Mouse (Mus musculus): ENCODE data around the gene Ugp2. TPM values are rescaled to one million over a fixed set of nuclear protein-coding genes. Genes with fewer than 3 reads are reported as not detected.
A peak's percentile ranks its signal among the peaks of the same experiment; 100 is the strongest.

Gene Ugp2
- 88.1 and 92.9 TPM in 2 replicates for polyA plus RNA-seq (2015; fragmentation: Nextera tagmentation; extraction: Ambion mirVana)

DNA sequence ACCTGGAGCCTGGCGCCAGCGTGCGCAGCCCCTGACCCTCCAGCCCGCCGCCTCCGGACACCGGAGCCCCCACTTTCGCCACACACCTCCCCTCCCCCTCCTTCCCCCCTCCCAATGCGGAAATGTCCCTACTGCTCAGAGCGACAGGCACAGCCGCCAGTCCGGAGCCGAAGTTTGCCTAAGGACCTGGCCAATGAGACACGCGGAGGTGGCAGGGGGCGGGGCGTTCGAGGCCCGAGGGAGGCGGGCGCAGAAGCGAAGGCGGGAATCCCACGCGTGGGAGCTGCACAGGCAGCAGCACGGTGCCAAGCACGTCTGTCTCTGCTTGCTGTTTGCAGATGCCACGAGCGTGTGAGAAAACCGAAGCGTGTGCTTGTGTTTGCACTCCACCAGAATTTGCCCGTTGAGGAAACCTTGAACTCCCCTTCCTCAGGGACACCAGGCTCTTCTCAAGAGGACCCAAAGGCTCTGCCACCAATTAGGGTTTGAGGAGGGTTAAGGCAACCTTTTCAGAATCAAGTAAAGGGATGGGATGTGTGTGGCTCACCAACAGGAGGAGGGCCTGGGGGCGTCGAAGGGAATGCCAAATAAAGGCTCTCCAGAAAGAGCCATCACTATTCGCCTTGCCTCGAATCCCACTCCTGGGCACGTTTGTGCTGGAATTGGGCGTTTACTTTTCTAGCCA lies at the start of gene Ugp2:
TSS of gene Ugp2 (minus strand) at position 80 of the 685 bp plus-strand sequence.
- peak; percentile 88 for ATAC-seq
- H3K4me2 ChIP-seq (ENCODE audit: low read depth, low read length) = peak within 1 kb of the TSS; percentile 81
- 6% methylated on average over 38 of the region's 38 CpGs for WGBS (ENCODE audit: insufficient replicate concordance)

DNA sequence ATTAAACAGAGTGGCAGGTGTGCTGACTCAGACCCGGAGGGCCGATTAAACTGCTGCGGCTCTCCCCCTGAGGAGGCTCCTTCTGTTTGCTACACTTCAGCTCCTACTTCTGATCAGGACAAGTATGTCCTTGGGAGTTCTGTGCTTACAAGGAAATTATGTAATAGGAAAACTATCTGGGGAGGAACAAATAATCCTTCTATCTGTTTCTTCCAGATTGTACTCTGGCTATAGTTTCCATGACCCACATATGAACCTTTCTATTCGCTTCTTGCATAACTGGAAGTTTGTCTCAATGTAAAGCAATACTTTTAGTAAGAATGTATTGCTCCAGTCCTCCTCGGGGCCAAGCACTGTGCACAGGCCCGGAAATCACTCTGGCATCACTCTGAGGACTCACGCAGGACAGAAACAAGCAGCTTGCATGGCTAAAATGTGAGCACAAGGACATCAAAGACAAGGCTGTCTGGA lies 43.9 kb upstream of the Ugp2 start:
- peak; percentile 61 for ATAC-seq
- H3K4me2 ChIP-seq (ENCODE audit: low read depth, low read length) = no peak overlapping the region

More for the DNA sequence above, at the start of gene Ugp2:
- H3K36me3 ChIP-seq (replicated peaks; ENCODE audit: insufficient read depth, low read length) = 0 out of 2 replicates have a peak, but pooled peaks cover 5% of the 10 kb centered on the region
- no peaks in the 10 kb centered on the region for H3K27me3 ChIP-seq (ENCODE audit: insufficient read depth, low read length)
- H3K9me3 ChIP-seq (ENCODE audit: low read length) = no peaks in the 10 kb centered on the region
- peak; percentile 96 for DNase-seq
- H3K4me1 ChIP-seq (ENCODE audit: insufficient read depth) = peaks cover 7% of the 10 kb centered on the region
- H3K27ac ChIP-seq (ENCODE audit: low read depth) = peak within 1 kb of the TSS; percentile 94
- TF ChIP-seq EP300 (IDR thresholded peaks at IDR 0.05; ENCODE audit: low read depth) (no peak), CTCF (IDR thresholded peaks at IDR 0.05; ENCODE audit: low read depth) (no peak)
- H3K9ac ChIP-seq (replicated peaks) = peak within 1 kb of the TSS; percentile 73
- H3K4me3 ChIP-seq (ENCODE audit: low read depth, low read length) = peak within 1 kb of the TSS; percentile 71

DNA sequence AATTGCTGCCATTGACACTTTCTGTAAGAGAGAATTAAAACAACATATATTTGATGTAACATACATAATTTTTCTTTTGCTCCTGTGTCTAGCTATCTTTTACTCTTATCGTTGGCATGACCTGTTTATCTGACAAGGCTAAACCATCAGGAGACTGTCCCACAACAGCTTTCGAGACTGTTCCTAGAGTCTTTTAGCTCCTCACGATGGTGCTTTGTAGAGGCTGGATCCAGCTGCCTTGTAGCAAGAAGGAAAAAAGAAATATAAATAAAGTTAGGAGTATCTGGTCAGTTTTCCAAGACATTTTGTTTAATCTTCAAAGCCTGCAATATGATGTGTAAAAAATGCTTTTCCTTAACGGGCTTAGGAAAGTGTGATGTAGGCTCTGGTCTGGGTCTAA lies 35.7 kb upstream of the Ugp2 start:
- Histone ChIP-seq H3K9ac (replicated peaks) (no peak overlapping the region), H3K27me3 (ENCODE audit: insufficient read depth, low read length) (no peaks in the 10 kb centered on the region), H3K9me3 (ENCODE audit: low read length) (no peaks in the 10 kb centered on the region), H3K4me1 (ENCODE audit: insufficient read depth) (peaks cover 8% of the 10 kb centered on the region), H3K4me2 (ENCODE audit: low read depth, low read length) (no peak overlapping the region), H3K4me3 (ENCODE audit: low read depth, low read length) (no peak overlapping the region), H3K27ac (ENCODE audit: low read depth) (no peak overlapping the region), H3K36me3 (replicated peaks; ENCODE audit: insufficient read depth, low read length) (no peaks in the 10 kb centered on the region)
- TF ChIP-seq EP300 (IDR thresholded peaks at IDR 0.05; ENCODE audit: low read depth) (no peak), CTCF (IDR thresholded peaks at IDR 0.05; ENCODE audit: low read depth) (no peak)
- no peak for DNase-seq
- ATAC-seq = no peak
- 72% methylated on average over 4 of the region's 4 CpGs for WGBS (ENCODE audit: insufficient replicate concordance)

More for the DNA sequence above, 43.9 kb upstream of the Ugp2 start:
- no peak overlapping the region for H3K4me3 ChIP-seq (ENCODE audit: low read depth, low read length)
- H3K9ac ChIP-seq (replicated peaks) = no peak overlapping the region
- TF ChIP-seq EP300 (IDR thresholded peaks at IDR 0.05; ENCODE audit: low read depth) (peak; percentile 43; the same call in 1 of the 2 replicates), CTCF (IDR thresholded peaks at IDR 0.05; ENCODE audit: low read depth) (no peak)
- H3K9me3 ChIP-seq (ENCODE audit: low read length) = no peaks in the 10 kb centered on the region
- peaks cover 6% of the 10 kb centered on the region; the same call in 1 of the 2 replicates for H3K4me1 ChIP-seq (ENCODE audit: insufficient read depth)
- no peaks in the 10 kb centered on the region for H3K36me3 ChIP-seq (replicated peaks; ENCODE audit: insufficient read depth, low read length)
- WGBS (ENCODE audit: insufficient replicate concordance) = 52% methylated on average over 7 of the region's 7 CpGs
- DNase-seq = no peak
- H3K27ac ChIP-seq (ENCODE audit: low read depth) = no peak overlapping the region
- no peaks in the 10 kb centered on the region for H3K27me3 ChIP-seq (ENCODE audit: insufficient read depth, low read length)

DNA sequence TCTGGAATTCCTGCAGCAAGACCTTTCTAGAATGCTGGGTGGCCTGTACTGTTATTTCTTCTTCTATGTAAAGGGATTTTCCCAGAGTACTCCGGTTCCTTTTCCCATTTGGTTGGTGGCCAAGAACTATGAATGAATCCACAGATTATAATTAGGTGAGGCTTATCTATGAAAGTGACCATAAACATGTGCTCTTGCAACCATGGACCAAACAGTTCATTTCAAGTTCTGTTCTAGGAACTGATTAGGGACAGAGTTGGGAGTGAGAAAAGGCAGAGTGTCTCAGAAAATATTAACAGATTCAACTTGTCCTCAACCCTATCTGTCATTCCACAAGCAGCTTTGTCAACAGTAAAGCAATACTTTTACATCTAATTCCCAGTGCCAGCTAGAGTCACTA lies 35.1 kb upstream of the Ugp2 start:
- Histone ChIP-seq H3K4me3 (ENCODE audit: low read depth, low read length) (no peak overlapping the region), H3K4me1 (ENCODE audit: insufficient read depth) (peaks cover 8% of the 10 kb centered on the region), H3K9ac (replicated peaks) (no peak overlapping the region), H3K4me2 (ENCODE audit: low read depth, low read length) (no peak overlapping the region), H3K27ac (ENCODE audit: low read depth) (0 out of 2 replicates have a peak overlapping the region, but pooled peaks have one; percentile 4), H3K36me3 (replicated peaks; ENCODE audit: insufficient read depth, low read length) (no peaks in the 10 kb centered on the region), H3K9me3 (ENCODE audit: low read length) (no peaks in the 10 kb centered on the region), H3K27me3 (ENCODE audit: insufficient read depth, low read length) (no peaks in the 10 kb centered on the region)
- ATAC-seq (no peak), DNase-seq (no peak)
- 57% methylated on average over 1 of the region's 1 CpGs for WGBS (ENCODE audit: insufficient replicate concordance)
- TF ChIP-seq CTCF (IDR thresholded peaks at IDR 0.05; ENCODE audit: low read depth) (no peak), EP300 (IDR thresholded peaks at IDR 0.05; ENCODE audit: low read depth) (no peak)

DNA sequence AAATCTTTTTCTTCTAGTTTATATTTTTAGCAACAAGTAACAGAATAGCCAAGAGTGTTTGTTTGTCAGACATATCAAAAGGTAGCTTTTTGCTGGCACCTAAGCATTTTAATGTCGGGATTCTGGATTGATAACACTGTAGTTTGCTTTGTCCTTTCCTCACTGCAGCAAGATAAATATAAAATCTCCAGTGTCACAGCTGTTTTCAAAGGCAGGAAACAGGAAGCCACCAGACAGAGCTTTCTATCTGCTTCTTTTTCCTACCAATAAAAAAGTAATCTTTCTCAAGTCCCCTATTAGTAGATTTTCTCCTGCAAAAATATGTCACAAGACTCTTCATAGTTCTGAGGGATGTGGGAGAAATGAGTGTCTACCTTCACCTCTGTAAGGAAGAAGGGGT lies 32.9 kb upstream of the Ugp2 start:
- H3K36me3 ChIP-seq (replicated peaks; ENCODE audit: insufficient read depth, low read length) = no peaks in the 10 kb centered on the region
- peaks cover 8% of the 10 kb centered on the region for H3K4me1 ChIP-seq (ENCODE audit: insufficient read depth)
- H3K9ac ChIP-seq (replicated peaks) = no peak overlapping the region
- H3K27ac ChIP-seq (ENCODE audit: low read depth) = no peak overlapping the region
- no peak for ATAC-seq
- no peak for DNase-seq
- H3K4me3 ChIP-seq (ENCODE audit: low read depth, low read length) = no peak overlapping the region
- 4% methylated on average over 1 of the region's 1 CpGs for WGBS (ENCODE audit: insufficient replicate concordance)
- H3K4me2 ChIP-seq (ENCODE audit: low read depth, low read length) = no peak overlapping the region
- TF ChIP-seq EP300 (IDR thresholded peaks at IDR 0.05; ENCODE audit: low read depth) = no peak
- TF ChIP-seq CTCF (IDR thresholded peaks at IDR 0.05; ENCODE audit: low read depth) = no peak
- H3K27me3 ChIP-seq (ENCODE audit: insufficient read depth, low read length) = no peaks in the 10 kb centered on the region
- no peaks in the 10 kb centered on the region for H3K9me3 ChIP-seq (ENCODE audit: low read length)

DNA sequence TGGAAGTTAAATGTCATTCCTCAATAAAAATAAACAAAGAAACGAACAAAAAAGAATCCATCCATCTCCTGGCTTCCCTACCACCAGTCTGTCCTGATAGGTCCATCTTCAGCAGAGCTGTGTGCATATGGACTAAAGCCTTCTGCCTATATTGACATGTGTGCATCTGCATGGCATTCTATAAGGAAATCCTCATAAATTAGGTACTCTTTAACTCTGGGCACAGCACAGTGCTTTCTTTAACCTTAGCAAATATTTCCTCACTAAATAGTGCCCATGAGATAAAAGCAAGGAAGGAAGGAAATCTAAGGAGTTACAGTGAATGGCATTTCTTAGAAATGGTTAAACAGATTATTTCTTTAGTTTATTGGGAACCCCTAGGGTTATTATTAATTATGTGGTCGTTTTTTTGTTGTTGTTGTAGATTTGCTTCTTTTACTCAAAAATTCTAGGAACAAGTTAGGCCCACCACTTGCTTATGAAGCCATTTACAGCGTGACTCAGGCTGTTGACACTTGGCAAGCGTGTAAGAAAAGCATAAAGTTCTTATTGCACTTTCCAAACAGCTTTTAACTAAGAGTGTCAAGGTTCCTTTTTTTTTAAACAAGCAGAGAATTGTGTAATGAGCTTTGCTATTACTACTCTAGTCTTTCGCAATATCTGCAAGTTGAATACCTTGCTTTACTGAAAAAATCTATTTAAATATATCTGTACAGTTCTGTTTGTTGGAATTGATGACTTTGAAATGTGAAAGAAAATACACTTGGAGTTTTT lies 31.7 kb upstream of the Ugp2 start:
- no peak for DNase-seq
- peaks cover 8% of the 10 kb centered on the region for H3K4me1 ChIP-seq (ENCODE audit: insufficient read depth)

More for the DNA sequence above, 31.7 kb upstream of the Ugp2 start:
- no peak for TF ChIP-seq CTCF (IDR thresholded peaks at IDR 0.05; ENCODE audit: low read depth)
- peak; percentile 59 for TF ChIP-seq EP300 (IDR thresholded peaks at IDR 0.05; ENCODE audit: low read depth)
- peak; percentile 48 for ATAC-seq
- Histone ChIP-seq H3K9me3 (ENCODE audit: low read length) (no peaks in the 10 kb centered on the region), H3K4me3 (ENCODE audit: low read depth, low read length) (no peak overlapping the region), H3K9ac (replicated peaks) (no peak overlapping the region), H3K27me3 (ENCODE audit: insufficient read depth, low read length) (no peaks in the 10 kb centered on the region), H3K27ac (ENCODE audit: low read depth) (peak overlapping the region; percentile 65; the same call in 1 of the 2 replicates), H3K4me2 (ENCODE audit: low read depth, low read length) (no peak overlapping the region), H3K36me3 (replicated peaks; ENCODE audit: insufficient read depth, low read length) (no peaks in the 10 kb centered on the region)
- 40% methylated on average over 5 of the region's 5 CpGs for WGBS (ENCODE audit: insufficient replicate concordance)
